Mouse (Mus musculus): ENCODE results near the gene Etv6. TPM values are rescaled to one million over a fixed set of nuclear protein-coding genes. Genes with fewer than 3 reads are reported as not detected.

The Etv6 gene
- total and polyA plus RNA-seq, 2 experiments, result 4.1 to 8.6 TPM

- no peak overlapping the region for H3K9ac ChIP-seq (ENCODE audit: low read depth, low read length)
- WGBS, result 54% methylated on average over 5 of the region's 5 CpGs
- peaks cover 63% of the 10 kb centered on the region for H3K79me2 ChIP-seq (ENCODE audit: control insufficient read depth, insufficient read depth, low read length)
- H3K27me3 ChIP-seq (ENCODE audit: control insufficient read depth, insufficient read depth, low read length), result no peaks in the 10 kb centered on the region
- TF ChIP-seq POLR2A (IDR thresholded peaks at IDR 0.05; ENCODE audit: extremely low read depth, insufficient read depth, low read length), result no peak
- DNase-seq (ENCODE audit: extremely low read depth, low read depth, low spot score), result peak; percentile 68
- H3K4me1 ChIP-seq (ENCODE audit: control insufficient read depth, insufficient read depth, low read length), result peaks cover 14% of the 10 kb centered on the region
- H3K36me3 ChIP-seq (ENCODE audit: control insufficient read depth, insufficient read depth, low read length), result no peaks in the 10 kb centered on the region
- H3K4me3 ChIP-seq (ENCODE audit: insufficient read depth, low read depth, low read length), result no peak overlapping the region
- no peak overlapping the region for H3K27ac ChIP-seq (replicated peaks; ENCODE audit: insufficient read depth, low read depth, low read length)
These were observed 45.4 kb downstream of the Etv6 start for GRCm38 (mm10) chr6:134080946-134081345.

DNA sequence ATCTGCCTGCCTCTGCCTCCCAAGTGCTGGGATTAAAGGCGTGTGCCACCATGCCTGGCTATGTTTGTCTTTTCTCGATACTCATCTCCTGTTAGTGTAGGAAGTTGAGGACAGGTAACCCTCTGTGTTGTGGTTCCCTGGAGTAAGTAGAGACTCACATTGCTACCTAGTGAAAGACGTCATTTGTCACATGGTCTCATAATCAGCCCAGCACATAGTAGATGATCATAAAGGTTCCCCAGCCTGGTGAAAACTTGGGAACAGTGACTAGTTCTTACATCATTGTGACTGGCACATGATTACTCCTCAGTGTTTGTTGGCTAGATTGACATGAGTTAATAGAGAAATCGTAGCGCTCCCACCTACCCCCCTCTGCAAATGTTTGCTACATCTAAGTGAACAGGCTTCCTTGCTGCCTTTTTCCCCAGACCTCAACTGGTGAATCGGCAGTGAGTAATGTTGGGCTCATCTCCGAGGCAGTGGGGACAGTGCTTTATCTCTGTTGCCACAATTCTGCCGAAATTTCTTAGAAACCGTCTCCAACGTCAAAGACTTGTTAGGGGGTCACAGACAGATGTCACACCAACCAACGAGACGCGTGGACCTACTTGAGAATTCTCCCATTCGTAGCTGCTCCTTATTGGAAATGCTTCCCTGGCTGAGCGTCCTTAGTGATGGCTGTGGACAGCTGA, 46.9 kb downstream of the Etv6 start:
- DNase-seq (ENCODE audit: extremely low read depth, low read depth, low spot score), result no peak
- Histone ChIP-seq H3K4me1 (ENCODE audit: control insufficient read depth, insufficient read depth, low read length) (peaks cover 14% of the 10 kb centered on the region), H3K36me3 (ENCODE audit: control insufficient read depth, insufficient read depth, low read length) (no peaks in the 10 kb centered on the region), H3K27ac (replicated peaks; ENCODE audit: insufficient read depth, low read depth, low read length) (no peak overlapping the region), H3K79me2 (ENCODE audit: control insufficient read depth, insufficient read depth, low read length) (peaks cover 65% of the 10 kb centered on the region), H3K9ac (ENCODE audit: low read depth, low read length) (no peak overlapping the region), H3K4me3 (ENCODE audit: insufficient read depth, low read depth, low read length) (no peak overlapping the region), H3K27me3 (ENCODE audit: control insufficient read depth, insufficient read depth, low read length) (no peaks in the 10 kb centered on the region)
- WGBS, result 92% methylated on average over 15 of the region's 15 CpGs
- TF ChIP-seq POLR2A (IDR thresholded peaks at IDR 0.05; ENCODE audit: extremely low read depth, insufficient read depth, low read length), result no peak
- TF ChIP-seq CTCF (IDR thresholded peaks at IDR 0.05; ENCODE audit: low read depth, low read length), result no peak

DNA sequence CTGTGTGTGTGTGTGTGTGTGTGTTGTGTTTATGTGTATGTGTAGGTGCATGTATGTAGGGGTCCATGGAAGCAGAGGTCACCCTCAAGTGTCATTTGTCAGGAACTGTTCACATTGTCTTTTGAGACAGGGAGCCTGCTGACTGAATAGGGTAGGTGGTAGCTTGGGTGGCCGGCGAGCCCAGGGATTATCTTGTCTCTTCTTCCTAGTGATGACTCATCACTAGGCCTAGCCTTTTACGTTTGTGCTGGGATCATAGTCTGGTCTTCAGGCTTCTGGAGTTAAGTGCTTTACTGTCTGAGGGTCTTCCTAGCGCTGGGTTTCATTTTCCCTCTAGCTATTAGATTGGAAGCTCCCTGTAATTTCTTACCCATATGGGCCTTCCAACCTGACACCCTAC, 47.9 kb downstream of the Etv6 start:
- 83% methylated on average over 4 of the region's 4 CpGs for WGBS
- TF ChIP-seq CTCF (IDR thresholded peaks at IDR 0.05; ENCODE audit: low read depth, low read length) (no peak), POLR2A (IDR thresholded peaks at IDR 0.05; ENCODE audit: extremely low read depth, insufficient read depth, low read length) (no peak)
- H3K79me2 ChIP-seq (ENCODE audit: control insufficient read depth, insufficient read depth, low read length), result peaks cover 59% of the 10 kb centered on the region
- no peaks in the 10 kb centered on the region for H3K27me3 ChIP-seq (ENCODE audit: control insufficient read depth, insufficient read depth, low read length)
- no peak overlapping the region for H3K27ac ChIP-seq (replicated peaks; ENCODE audit: insufficient read depth, low read depth, low read length)
- peaks cover 6% of the 10 kb centered on the region; the same call in 1 of the 2 replicates for H3K4me1 ChIP-seq (ENCODE audit: control insufficient read depth, insufficient read depth, low read length)
- no peak overlapping the region for H3K4me3 ChIP-seq (ENCODE audit: insufficient read depth, low read depth, low read length)
- no peak for DNase-seq (ENCODE audit: extremely low read depth, low read depth, low spot score)
- H3K36me3 ChIP-seq (ENCODE audit: control insufficient read depth, insufficient read depth, low read length), result no peaks in the 10 kb centered on the region
- no peak overlapping the region for H3K9ac ChIP-seq (ENCODE audit: low read depth, low read length)

GRCm38 (mm10) chr6:134086351-134086750, 50.9 kb downstream of the Etv6 start:
- 94% methylated on average over 7 of the region's 7 CpGs for WGBS
- H3K36me3 ChIP-seq (ENCODE audit: control insufficient read depth, insufficient read depth, low read length), result no peaks in the 10 kb centered on the region

DNA sequence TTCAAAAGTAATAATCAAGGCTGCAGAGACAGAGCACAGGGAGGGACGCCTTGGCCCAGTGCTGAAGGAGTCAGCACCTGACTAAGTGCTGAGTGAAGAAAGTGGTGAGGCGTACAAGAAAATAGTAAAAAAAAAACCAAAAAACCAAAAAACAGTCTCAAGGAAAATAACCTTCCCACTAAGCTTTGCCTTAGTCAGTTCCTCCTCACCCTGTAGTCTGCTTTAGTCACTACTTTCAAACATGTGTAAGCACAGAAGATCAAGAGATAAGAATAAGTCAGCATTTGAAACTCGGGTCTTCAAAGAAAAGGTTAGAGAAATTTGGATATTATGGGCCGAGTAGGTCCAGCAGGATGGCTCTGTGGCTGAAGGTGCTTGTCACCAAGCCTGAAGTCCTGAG, 52.2 kb downstream of the Etv6 start:
- peaks cover 51% of the 10 kb centered on the region for H3K79me2 ChIP-seq (ENCODE audit: control insufficient read depth, insufficient read depth, low read length)
- WGBS, result 86% methylated on average over 4 of the region's 4 CpGs
- H3K27me3 ChIP-seq (ENCODE audit: control insufficient read depth, insufficient read depth, low read length), result no peaks in the 10 kb centered on the region
- no peak for TF ChIP-seq CTCF (IDR thresholded peaks at IDR 0.05; ENCODE audit: low read depth, low read length)
- DNase-seq (ENCODE audit: extremely low read depth, low read depth, low spot score), result no peak
- no peaks in the 10 kb centered on the region for H3K36me3 ChIP-seq (ENCODE audit: control insufficient read depth, insufficient read depth, low read length)
- no peak overlapping the region for H3K9ac ChIP-seq (ENCODE audit: low read depth, low read length)
- H3K4me3 ChIP-seq (ENCODE audit: insufficient read depth, low read depth, low read length), result no peak overlapping the region
- peaks cover 13% of the 10 kb centered on the region; the same call in 1 of the 2 replicates for H3K4me1 ChIP-seq (ENCODE audit: control insufficient read depth, insufficient read depth, low read length)
- H3K27ac ChIP-seq (replicated peaks; ENCODE audit: insufficient read depth, low read depth, low read length), result no peak overlapping the region

More at GRCm38 (mm10) chr6:134086351-134086750, 50.9 kb downstream of the Etv6 start:
- Histone ChIP-seq H3K27ac (replicated peaks; ENCODE audit: insufficient read depth, low read depth, low read length) (no peak overlapping the region), H3K79me2 (ENCODE audit: control insufficient read depth, insufficient read depth, low read length) (peaks cover 46% of the 10 kb centered on the region), H3K27me3 (ENCODE audit: control insufficient read depth, insufficient read depth, low read length) (no peaks in the 10 kb centered on the region), H3K9ac (ENCODE audit: low read depth, low read length) (no peak overlapping the region), H3K4me1 (ENCODE audit: control insufficient read depth, insufficient read depth, low read length) (peaks cover 13% of the 10 kb centered on the region; the same call in 1 of the 2 replicates), H3K4me3 (ENCODE audit: insufficient read depth, low read depth, low read length) (no peak overlapping the region)
- no peak for TF ChIP-seq CTCF (IDR thresholded peaks at IDR 0.05; ENCODE audit: low read depth, low read length)
- TF ChIP-seq POLR2A (IDR thresholded peaks at IDR 0.05; ENCODE audit: extremely low read depth, insufficient read depth, low read length), result no peak
- no peak for DNase-seq (ENCODE audit: extremely low read depth, low read depth, low spot score)

DNA sequence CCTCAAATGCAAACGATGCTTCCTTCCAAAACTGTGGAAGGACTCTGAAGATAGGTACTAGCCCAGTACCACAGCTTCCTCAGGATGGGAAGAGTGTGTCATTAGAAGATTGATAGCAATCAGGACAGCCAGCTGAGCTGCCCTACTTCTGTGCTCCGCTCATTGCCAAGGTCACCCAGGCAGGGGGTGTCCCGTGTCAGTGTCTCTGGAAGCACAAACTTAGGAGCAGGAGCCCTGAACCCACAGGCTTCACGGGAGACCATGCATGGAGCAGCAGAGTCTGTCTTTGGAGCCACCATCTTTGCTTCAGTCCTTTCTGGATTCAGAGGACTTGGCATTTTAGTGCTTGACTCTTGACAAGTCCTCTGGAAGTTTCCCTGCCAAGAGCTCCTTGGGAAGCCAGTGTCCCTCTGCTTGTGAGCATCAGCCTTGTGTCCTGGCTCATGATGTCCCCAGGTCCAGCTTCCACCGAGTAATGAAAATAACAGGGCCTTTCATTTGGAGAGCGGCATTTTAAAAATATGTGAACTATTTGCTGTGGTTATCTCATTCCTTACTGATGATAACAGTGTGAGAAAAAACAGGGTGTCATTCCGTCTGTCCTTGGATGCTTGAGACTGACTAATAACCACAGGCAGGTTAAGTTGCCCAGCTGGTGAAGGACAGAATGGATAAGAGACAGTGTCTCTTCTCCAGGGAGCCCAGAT, 54.3 kb downstream of the Etv6 start:
- no peak overlapping the region for H3K4me3 ChIP-seq (ENCODE audit: insufficient read depth, low read depth, low read length)
- WGBS, result 67% methylated on average over 7 of the region's 7 CpGs
- no peaks in the 10 kb centered on the region for H3K36me3 ChIP-seq (ENCODE audit: control insufficient read depth, insufficient read depth, low read length)
- H3K4me1 ChIP-seq (ENCODE audit: control insufficient read depth, insufficient read depth, low read length), result peaks cover 12% of the 10 kb centered on the region; the same call in 1 of the 2 replicates
- no peak overlapping the region for H3K9ac ChIP-seq (ENCODE audit: low read depth, low read length)
- no peak for DNase-seq (ENCODE audit: extremely low read depth, low read depth, low spot score)
- TF ChIP-seq CTCF (IDR thresholded peaks at IDR 0.05; ENCODE audit: low read depth, low read length) (no peak), POLR2A (IDR thresholded peaks at IDR 0.05; ENCODE audit: extremely low read depth, insufficient read depth, low read length) (no peak)
- H3K27ac ChIP-seq (replicated peaks; ENCODE audit: insufficient read depth, low read depth, low read length), result no peak overlapping the region
- no peaks in the 10 kb centered on the region for H3K27me3 ChIP-seq (ENCODE audit: control insufficient read depth, insufficient read depth, low read length)
- peaks cover 48% of the 10 kb centered on the region for H3K79me2 ChIP-seq (ENCODE audit: control insufficient read depth, insufficient read depth, low read length)
